Mouse (Mus musculus) stomach, embryonic 14.5 days (tissue): Measurements from ENCODE around the gene Sox12. TPM values are rescaled to one million over a fixed set of nuclear protein-coding genes. Genes with fewer than 3 reads are reported as not detected.
"Not testable (repeated sequence)": the region's sequence is repeated elsewhere in the genome, so short reads cannot be mapped to it uniquely, and the experiment has no call there.

Experiments
- ATAC-seq: fragments of 200-750 bp; cut with Nextera tagmentation; 2 replicates; pipeline ENCODE4 v1.8.0; 2017; ENCODE audit warnings: low read depth, moderate TSS enrichment; ENCODE audit not compliant: insufficient number of reproducible peaks, insufficient read depth, low FRiP score
- H3K27ac ChIP-seq: fragments of 300-500 bp; sonication (generic); 2 replicates; pipeline ENCODE4 v1.5.1; 2014; ENCODE audit warnings: mild to moderate bottlenecking, low read length, moderate library complexity, mixed read lengths
- H3K27me3 ChIP-seq: fragments of 300-500 bp; sonication (generic); 2 replicates; pipeline ENCODE4 v1.6.1; 2014; ENCODE audit warnings: low read length, control low read depth, mixed read lengths; ENCODE audit not compliant: control insufficient read depth, insufficient read depth
- H3K36me3 ChIP-seq: fragments of 300-500 bp; sonication (generic); 2 replicates; pipeline ENCODE4 v1.6.1; 2014; ENCODE audit warnings: mild to moderate bottlenecking, control low read depth, low read length, moderate library complexity, mixed read lengths; ENCODE audit not compliant: control insufficient read depth, insufficient read depth
- H3K4me1 ChIP-seq: fragments of 300-500 bp; sonication (generic); 2 replicates; pipeline ENCODE4 v1.6.1; 2014; ENCODE audit warnings: low read length, control low read depth, mixed read lengths; ENCODE audit not compliant: control insufficient read depth, insufficient read depth
- H3K4me2 ChIP-seq: fragments of 300-500 bp; sonication (generic); replicated peaks from 2 replicates; pipeline ENCODE4 v1.6.1; 2014; ENCODE audit warnings: low read depth, low read length, control low read depth
- H3K4me3 ChIP-seq: fragments of 300-500 bp; sonication (generic); 2 replicates; pipeline ENCODE4 v1.5.1; 2014; ENCODE audit warnings: low read depth, low read length, control low read depth
- H3K9ac ChIP-seq: fragments of 300-500 bp; sonication (generic); replicated peaks from 2 replicates; pipeline ENCODE4 v1.6.1; 2014; ENCODE audit warnings: low read depth, mild to moderate bottlenecking, control low read depth, low read length, moderate library complexity, mixed read lengths
- H3K9me3 ChIP-seq: fragments of 300-500 bp; sonication (generic); 2 replicates; pipeline ENCODE4 v1.6.1; 2016; ENCODE audit warnings: low read depth, low read length, control low read depth; ENCODE audit not compliant: control insufficient read depth
- WGBS: fragments of 180-500 bp; shearing (Covaris S2); extraction: QIAGEN DNeasy Blood & Tissue Kit; methylation state at CpG from one replicate; pipeline ENCODE4 v1.1.7; 2014; 5-methylcytosine and 5-hydroxymethylcytosine counted together
- polyA plus RNA-seq: library from polyadenylated mRNA; unstranded; fragments of >200 nt; fragmentation: Nextera tagmentation; extraction: Ambion mirVana; gene quantifications from 2 replicates; pipeline ENCODE4 v1.2.1, GENCODE M21; 2014

Sox12 gene
- polyA plus RNA-seq, 1 experiment from 2014 or later, result 15.7 TPM

DNA sequence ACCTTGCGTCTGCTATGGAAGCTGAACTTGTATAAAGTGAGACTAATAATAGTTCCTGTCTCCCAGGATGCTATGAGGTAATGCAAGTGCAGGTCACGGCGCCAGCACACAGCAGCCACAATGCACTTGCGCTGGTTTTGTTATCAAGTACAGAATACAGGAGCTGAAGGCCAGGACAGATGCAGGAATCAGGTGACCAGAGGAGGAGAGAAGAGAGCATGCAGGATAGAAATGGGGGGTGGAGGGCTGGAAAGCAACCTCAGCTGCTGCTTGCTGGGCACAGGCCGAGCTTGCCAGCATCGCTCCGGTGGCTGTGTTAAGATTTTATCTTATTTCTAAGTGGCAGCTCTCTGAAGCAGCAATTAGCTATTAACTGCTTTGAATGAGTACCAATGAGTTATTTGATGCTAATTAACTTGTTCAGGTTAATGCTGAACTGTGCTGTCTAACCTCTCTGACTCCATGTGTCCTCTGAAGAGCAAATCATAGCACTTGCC, 38.6 kb upstream of the Sox12 start:
- no peak for ATAC-seq
- Histone ChIP-seq H3K27me3 (no peaks in the 10 kb centered on the region), H3K36me3 (no peaks in the 10 kb centered on the region), H3K9ac (no peak overlapping the region), H3K4me1 (0 out of 2 replicates have a peak, but pooled peaks cover 5% of the 10 kb centered on the region), H3K4me3 (no peak overlapping the region), H3K9me3 (no peaks in the 10 kb centered on the region), H3K4me2 (no peak overlapping the region), H3K27ac (no peak overlapping the region)
- WGBS, result 78% methylated on average over 7 of the region's 7 CpGs

DNA sequence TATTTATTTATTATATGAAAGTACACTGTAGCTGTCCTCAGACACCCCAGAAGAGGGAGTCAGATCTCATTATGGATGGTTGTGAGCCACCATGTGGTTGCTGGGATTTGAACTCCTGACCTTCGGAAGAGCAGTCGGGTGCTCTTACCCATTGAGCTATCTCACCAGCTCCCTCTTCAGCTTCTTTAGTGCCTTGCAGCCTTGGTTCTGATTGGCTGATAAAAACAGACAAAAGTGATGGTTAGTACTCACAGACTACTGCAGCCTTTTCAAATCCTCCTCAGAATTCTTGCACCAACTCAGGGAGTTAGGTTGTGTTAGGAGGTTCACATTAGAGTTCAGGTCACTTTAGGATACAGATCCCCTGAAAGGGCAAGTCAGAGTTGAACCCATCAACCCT, 30.6 kb upstream of the Sox12 start:
- not testable (repeated sequence) for H3K9me3 ChIP-seq, H3K4me3 ChIP-seq, H3K4me2 ChIP-seq, H3K36me3 ChIP-seq, H3K4me1 ChIP-seq, H3K9ac ChIP-seq, H3K27me3 ChIP-seq, ATAC-seq, H3K27ac ChIP-seq
- WGBS, result 81% methylated on average over 2 of the region's 2 CpGs

DNA sequence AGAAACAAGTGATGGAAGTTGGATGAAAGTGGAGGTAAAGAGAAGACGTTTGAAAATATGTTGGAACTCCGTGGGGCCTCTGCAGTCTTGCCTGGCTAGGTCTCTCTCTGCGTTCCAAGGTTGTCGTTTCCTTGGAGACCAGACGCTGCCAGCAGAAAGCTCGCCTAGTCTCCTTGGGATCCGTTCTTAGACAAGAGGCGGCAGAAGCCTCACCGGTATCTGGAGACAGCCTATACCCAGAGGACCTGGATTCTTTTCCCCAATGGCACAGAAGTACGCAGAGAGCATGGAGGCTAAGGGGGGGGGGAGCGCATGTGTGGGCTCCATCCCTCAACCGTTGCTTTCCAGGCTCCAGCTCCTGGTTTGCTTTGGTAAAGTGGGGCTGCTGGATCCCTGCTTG, 29.6 kb upstream of the Sox12 start:
- Histone ChIP-seq H3K36me3 (no peaks in the 10 kb centered on the region), H3K4me1 (peaks cover 6% of the 10 kb centered on the region; the same call in 1 of the 2 replicates), H3K27ac (no peak overlapping the region), H3K4me2 (peak overlapping the region; percentile 31), H3K27me3 (no peaks in the 10 kb centered on the region), H3K4me3 (0 out of 2 replicates have a peak overlapping the region, but pooled peaks have one; percentile 5), H3K9ac (no peak overlapping the region), H3K9me3 (no peaks in the 10 kb centered on the region)
- ATAC-seq, result no peak
- WGBS, result 5% methylated on average over 12 of the region's 12 CpGs

DNA sequence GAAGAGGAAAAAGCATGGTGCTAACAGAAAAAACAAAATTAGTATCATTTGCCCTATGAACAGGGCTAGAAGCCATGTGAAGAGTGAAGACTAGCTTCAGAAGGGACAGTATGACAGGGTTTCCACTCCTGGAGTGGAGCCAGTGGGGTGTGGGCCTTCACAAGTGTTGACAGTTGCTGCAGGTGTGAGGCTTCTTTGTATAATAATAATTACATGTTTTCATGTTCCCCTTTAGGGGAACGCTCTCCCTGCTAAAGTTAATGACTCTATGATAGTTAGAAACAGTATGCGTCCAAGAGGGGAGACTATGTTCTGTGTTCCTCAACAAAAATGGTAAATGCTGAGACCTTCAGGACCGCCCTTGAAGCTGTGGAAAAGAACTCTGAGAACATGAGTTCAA, 17.9 kb upstream of the Sox12 start:
- no peak for ATAC-seq
- peak overlapping the region; percentile 85; the same call in 1 of the 2 replicates for H3K4me3 ChIP-seq
- peaks cover 15% of the 10 kb centered on the region for H3K4me1 ChIP-seq
- peak overlapping the region; percentile 99 for H3K27ac ChIP-seq
- H3K9ac ChIP-seq, result no peak overlapping the region
- 98% methylated on average over 3 of the region's 3 CpGs for WGBS
- no peaks in the 10 kb centered on the region for H3K9me3 ChIP-seq
- H3K36me3 ChIP-seq, result no peaks in the 10 kb centered on the region
- no peaks in the 10 kb centered on the region for H3K27me3 ChIP-seq
- H3K4me2 ChIP-seq, result peak overlapping the region; percentile 92

DNA sequence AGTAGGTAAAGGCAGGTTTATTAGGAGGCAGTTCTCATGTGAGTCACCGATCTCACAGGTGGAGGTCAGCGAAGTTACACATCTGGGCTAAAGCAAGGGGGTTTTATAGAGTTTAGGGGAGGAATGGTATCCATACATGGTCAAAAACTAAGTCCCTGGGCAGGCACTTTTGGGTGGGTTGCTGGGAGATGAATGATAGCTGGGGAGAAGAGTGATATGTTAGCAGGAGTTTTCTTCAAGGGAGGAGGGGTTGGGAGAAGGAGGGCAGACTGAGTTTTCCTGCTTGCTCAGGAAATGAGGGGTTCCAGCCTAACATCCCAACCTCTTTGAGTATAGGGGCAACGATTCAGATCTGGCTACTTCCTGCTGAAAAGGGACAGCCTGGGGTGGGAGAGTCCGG, 17.4 kb upstream of the Sox12 start, which contains the start of gene 6820408C15Rik:
Gene 6820408C15Rik (plus strand): TSS at position 301 of the 400 bp plus-strand sequence.
- H3K36me3 ChIP-seq, result no peaks in the 10 kb centered on the region
- H3K27me3 ChIP-seq, result no peaks in the 10 kb centered on the region
- H3K4me3 ChIP-seq, result peak within 1 kb of the TSS; percentile 85
- ATAC-seq, result no peak
- H3K9ac ChIP-seq, result peak within 1 kb of the TSS; percentile 99
- H3K27ac ChIP-seq, result peak within 1 kb of the TSS; percentile 99
- H3K4me1 ChIP-seq, result peaks cover 20% of the 10 kb centered on the region
- WGBS, result 25% methylated on average over 4 of the region's 4 CpGs
- no peaks in the 10 kb centered on the region for H3K9me3 ChIP-seq
- peak within 1 kb of the TSS; percentile 92 for H3K4me2 ChIP-seq

DNA sequence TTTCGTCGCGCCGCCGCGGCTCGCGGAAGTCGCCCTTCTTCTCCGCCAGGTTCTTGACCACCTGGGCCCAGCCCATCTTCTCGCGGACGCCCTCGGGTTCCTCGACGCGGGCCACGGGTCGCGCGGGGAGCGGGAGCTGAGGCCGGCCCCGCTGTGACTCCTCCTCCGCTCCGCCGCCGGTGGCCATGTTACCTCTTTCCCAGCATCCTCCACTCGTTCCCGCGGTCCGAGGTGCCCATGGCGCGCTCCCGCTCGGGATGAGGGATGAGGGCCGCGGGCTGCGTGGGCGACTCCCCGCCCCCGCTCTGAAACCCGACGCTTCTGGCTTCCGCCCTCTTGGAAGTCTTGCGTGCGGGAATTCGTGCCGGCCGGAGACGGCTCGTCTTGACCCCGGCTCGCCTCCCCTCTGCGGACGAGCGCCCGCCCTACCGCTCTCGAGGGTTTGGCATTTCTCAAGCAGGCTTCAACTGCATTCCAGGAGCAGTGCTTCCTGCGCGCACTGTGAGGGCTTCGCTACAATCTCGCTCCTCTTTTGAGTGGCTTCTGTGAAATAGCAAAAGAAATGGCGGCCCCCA, 16.8 kb upstream of the Sox12 start, which contains the start of gene Zcchc3:
Gene Zcchc3 (minus strand): TSS at position 437 of the 575 bp plus-strand sequence.
- peak within 1 kb of the TSS; percentile 92 for H3K4me2 ChIP-seq
- peak within 1 kb of the TSS; percentile 85 for H3K4me3 ChIP-seq
- WGBS, result under 1% methylated on average over 65 of the region's 65 CpGs
- peaks cover 26% of the 10 kb centered on the region for H3K4me1 ChIP-seq
- H3K27me3 ChIP-seq, result no peaks in the 10 kb centered on the region
- peak within 1 kb of the TSS; percentile 99 for H3K9ac ChIP-seq
- no peaks in the 10 kb centered on the region for H3K36me3 ChIP-seq
- no peaks in the 10 kb centered on the region for H3K9me3 ChIP-seq
- H3K27ac ChIP-seq, result peak within 1 kb of the TSS; percentile 99
- peak; percentile 85 for ATAC-seq

DNA sequence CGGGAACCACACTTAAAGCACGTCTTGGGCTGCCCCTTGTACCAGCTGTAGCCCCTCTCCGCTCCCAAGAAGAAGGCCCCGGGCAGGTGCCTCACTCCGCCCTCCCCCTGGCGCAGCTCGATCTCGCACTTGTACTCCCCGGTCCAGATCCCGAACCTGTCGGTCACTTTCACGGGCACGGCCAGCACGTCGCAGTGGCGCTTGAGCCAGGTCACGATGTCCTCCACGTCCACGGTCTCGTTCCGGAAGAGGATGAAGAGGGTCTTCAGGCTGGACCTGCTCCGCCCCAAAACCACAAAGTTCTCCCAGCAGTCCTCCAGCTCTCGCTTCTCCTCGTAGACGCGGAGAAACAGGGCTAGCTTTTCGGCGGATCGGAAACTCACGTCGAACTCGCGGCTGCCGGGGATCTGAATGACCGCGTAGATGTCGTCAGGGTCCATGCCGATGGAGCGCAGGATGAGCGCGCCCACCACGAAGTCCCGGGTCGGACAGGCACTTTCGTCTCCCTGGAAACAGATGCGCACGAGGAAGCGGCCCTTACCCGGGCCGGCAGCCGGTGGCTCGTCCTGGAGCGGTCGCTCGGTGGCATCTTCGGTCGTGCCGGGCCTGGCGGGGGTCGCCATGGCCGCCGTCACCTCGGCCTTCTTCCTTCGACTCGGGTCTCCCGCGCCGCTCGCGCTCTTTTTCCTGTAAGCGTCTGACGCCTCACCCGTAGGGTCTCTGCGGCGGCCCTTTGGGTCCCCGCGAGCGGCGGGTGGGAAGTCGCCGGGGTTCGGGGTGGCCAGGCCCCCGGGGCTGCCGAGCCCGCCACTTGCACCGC, 16.1 kb upstream of the Sox12 start:
- H3K27ac ChIP-seq, result peak overlapping the region; percentile 99
- WGBS, result under 1% methylated on average over 86 of the region's 86 CpGs
- H3K4me3 ChIP-seq, result peak overlapping the region; percentile 85
- H3K4me2 ChIP-seq, result peak overlapping the region; percentile 92
- H3K9ac ChIP-seq, result peak overlapping the region; percentile 99
- no peaks in the 10 kb centered on the region for H3K36me3 ChIP-seq
- H3K27me3 ChIP-seq, result no peaks in the 10 kb centered on the region
- no peak for ATAC-seq
- peaks cover 31% of the 10 kb centered on the region for H3K4me1 ChIP-seq
- H3K9me3 ChIP-seq, result no peaks in the 10 kb centered on the region

DNA sequence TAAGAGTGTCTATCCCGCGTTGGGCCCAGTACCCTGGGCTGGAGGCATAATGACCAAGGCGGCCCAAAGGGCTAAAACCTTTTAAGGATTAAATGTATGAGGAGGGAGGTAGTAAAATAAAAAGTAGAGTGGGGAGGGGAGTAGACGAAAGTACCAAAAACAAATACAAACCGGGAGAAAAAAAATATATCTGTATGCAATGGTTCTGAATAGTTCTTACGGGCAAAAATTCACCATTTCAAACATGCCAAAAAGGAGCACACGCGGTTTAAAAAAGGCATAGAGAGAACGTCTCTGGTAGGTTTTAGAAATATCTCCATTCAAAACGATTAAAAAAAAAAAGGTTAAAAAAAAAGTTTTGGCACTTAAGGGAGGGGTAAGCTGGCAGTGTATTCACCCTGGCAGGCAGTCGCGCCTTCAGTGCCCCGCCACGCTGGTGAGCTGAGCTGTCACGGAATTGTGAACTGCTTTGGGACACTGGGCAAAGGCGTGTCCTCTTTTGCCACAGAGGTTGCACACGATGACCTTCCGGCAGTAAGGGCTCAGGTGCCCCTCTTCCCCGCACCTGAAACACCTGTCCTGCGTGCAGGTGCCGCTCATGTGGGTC, 15.4 kb upstream of the Sox12 start:
- H3K9ac ChIP-seq, result peak overlapping the region; percentile 99
- H3K4me2 ChIP-seq, result peak overlapping the region; percentile 92
- no peaks in the 10 kb centered on the region for H3K9me3 ChIP-seq
- H3K27ac ChIP-seq, result peak overlapping the region; percentile 99
- H3K27me3 ChIP-seq, result no peaks in the 10 kb centered on the region
- no peaks in the 10 kb centered on the region for H3K36me3 ChIP-seq
- WGBS, result under 1% methylated on average over 21 of the region's 21 CpGs
- peaks cover 31% of the 10 kb centered on the region for H3K4me1 ChIP-seq
- peak overlapping the region; percentile 85 for H3K4me3 ChIP-seq
- ATAC-seq, result no peak
